Mouse (Mus musculus): ENCODE data around the gene Olfr974. TPM values are rescaled to one million over a fixed set of nuclear protein-coding genes. Genes with fewer than 3 reads are reported as not detected.

Olfr974 gene
- polyA plus RNA-seq, 1 experiment, result not detected

DNA sequence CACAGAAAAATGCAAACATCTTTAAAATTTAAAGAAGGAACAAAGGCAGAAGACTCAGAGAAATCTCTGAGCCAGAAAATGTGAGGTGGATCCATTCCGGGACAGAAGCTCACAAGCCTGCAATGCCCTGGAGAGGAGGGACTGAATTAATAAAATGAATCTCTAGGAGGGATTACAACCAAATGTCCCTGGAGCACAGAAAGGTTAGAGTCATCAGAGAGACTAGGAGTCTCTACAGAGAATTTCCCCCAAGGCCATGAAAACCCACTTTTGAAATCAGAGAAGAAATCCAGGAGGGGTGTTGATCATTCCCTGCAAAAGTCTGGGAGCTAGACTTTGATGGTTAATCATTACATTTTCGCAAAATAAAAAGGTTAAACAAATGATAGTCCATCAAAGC is 54.5 kb downstream of the Olfr974 start, which contains the start of gene Olfr978:
Gene Olfr978, plus strand, starts transcription at position 301 of the 400 bp plus-strand sequence.
- no peak within 1 kb of the TSS for H3K4me3 ChIP-seq (ENCODE audit: control insufficient read depth, insufficient read depth, low read length)
- no peak for TF ChIP-seq CTCF (IDR thresholded peaks at IDR 0.05; ENCODE audit: borderline replicate concordance, control insufficient read depth, extremely low read depth, insufficient read depth, low read length, poor library complexity)
- TF ChIP-seq POLR2A (IDR thresholded peaks at IDR 0.05; ENCODE audit: control insufficient read depth, extremely low read depth, insufficient read depth, low read length, poor library complexity), result no peak
- H3K4me1 ChIP-seq (replicated peaks; ENCODE audit: control insufficient read depth, insufficient read depth, low read length), result no peaks in the 10 kb centered on the region
- no peaks in the 10 kb centered on the region for H3K27me3 ChIP-seq (ENCODE audit: control insufficient read depth, insufficient read depth, low read length)
- H3K36me3 ChIP-seq (ENCODE audit: control insufficient read depth, insufficient read depth, low read length), result no peaks in the 10 kb centered on the region
- H3K27ac ChIP-seq (ENCODE audit: control insufficient read depth, insufficient read depth, low read length), result no peak within 1 kb of the TSS
- DNase-seq, result no peak
- 94% methylated on average over 2 of the region's 2 CpGs for WGBS

Other genes with a start within 250 kb of the Olfr974 start
- gene Olfr149, start 230.4 kb upstream of the Olfr974 start, polyA plus RNA-seq (2012; rRNA removed), result not detected in 2 replicates
- gene Olfr965, start 226.1 kb upstream of the Olfr974 start, polyA plus RNA-seq (2012; rRNA removed), result not detected in 2 replicates
- gene Olfr150, start 206.5 kb upstream of the Olfr974 start, polyA plus RNA-seq (2012; rRNA removed), result not detected in 2 replicates
- not detected in 2 replicates for gene Olfr967, start 191.3 kb upstream of the Olfr974 start, polyA plus RNA-seq (2012; rRNA removed)
- gene Olfr968, start 154.2 kb upstream of the Olfr974 start, polyA plus RNA-seq (2012; rRNA removed), result not detected in 2 replicates
- not detected in 2 replicates for gene Olfr969, start 146.6 kb upstream of the Olfr974 start, polyA plus RNA-seq (2012; rRNA removed)
- gene Olfr970, start 128.6 kb upstream of the Olfr974 start, polyA plus RNA-seq (2012; rRNA removed), result not detected in 2 replicates
- not detected in 2 replicates for gene Olfr971, start 100.6 kb upstream of the Olfr974 start, polyA plus RNA-seq (2012; rRNA removed)
- not detected in 2 replicates for gene Olfr972, start 71.1 kb upstream of the Olfr974 start, polyA plus RNA-seq (2012; rRNA removed)
- not detected in 2 replicates for gene Olfr229, start 30.2 kb upstream of the Olfr974 start, polyA plus RNA-seq (2012; rRNA removed)
- gene Olfr975, start 14.5 kb downstream of the Olfr974 start, polyA plus RNA-seq (2012; rRNA removed), result not detected in 2 replicates
- gene Olfr976, start 23.6 kb downstream of the Olfr974 start, polyA plus RNA-seq (2012; rRNA removed), result not detected in 2 replicates
- not detected in 2 replicates for gene Olfr978, start 54.6 kb downstream of the Olfr974 start, polyA plus RNA-seq (2012; rRNA removed)
- not detected in 2 replicates for gene Olfr979, start 66.0 kb downstream of the Olfr974 start, polyA plus RNA-seq (2012; rRNA removed)
- not detected in 2 replicates for gene Olfr980, start 72.1 kb downstream of the Olfr974 start, polyA plus RNA-seq (2012; rRNA removed)
- gene Olfr981, start 84.0 kb downstream of the Olfr974 start, polyA plus RNA-seq (2012; rRNA removed), result not detected in 2 replicates
- not detected in 2 replicates for gene Olfr982, start 136.3 kb downstream of the Olfr974 start, polyA plus RNA-seq (2012; rRNA removed)
- not detected in 2 replicates for gene Olfr983, start 156.1 kb downstream of the Olfr974 start, polyA plus RNA-seq (2012; rRNA removed)
- gene Olfr984, start 176.7 kb downstream of the Olfr974 start, polyA plus RNA-seq (2012; rRNA removed), result not detected in 2 replicates
- not detected in 2 replicates for gene Olfr985, start 192.7 kb downstream of the Olfr974 start, polyA plus RNA-seq (2012; rRNA removed)
- not detected in 2 replicates for gene Tmem225, start 210.6 kb downstream of the Olfr974 start, polyA plus RNA-seq (2012; rRNA removed)
- not detected in 2 replicates for gene Olfr986, start 243.4 kb downstream of the Olfr974 start, polyA plus RNA-seq (2012; rRNA removed)